Mouse (Mus musculus): Measurements from ENCODE around the gene Rhot2. TPM values are rescaled to one million over a fixed set of nuclear protein-coding genes. Genes with fewer than 3 reads are reported as not detected.

Gene Rhot2
- polyA plus RNA-seq, 1 experiment from 2014 or later: 10.7 TPM

- peaks cover 17% of the 10 kb centered on the region for H3K36me3 ChIP-seq (ENCODE audit: control insufficient read depth, insufficient read depth, low read length)
- H3K4me3 ChIP-seq (ENCODE audit: low read depth, low read length): no peak overlapping the region
- 92% methylated on average over 13 of the region's 13 CpGs for WGBS
- DNase-seq (ENCODE audit: low spot score) (no peak), ATAC-seq (ENCODE audit: insufficient number of reproducible peaks, low FRiP score, low TSS enrichment, low read depth) (no peak)
- H3K4me2 ChIP-seq (ENCODE audit: low read depth, severe bottlenecking): no peak overlapping the region
- H3K4me1 ChIP-seq (ENCODE audit: control insufficient read depth, insufficient read depth, low read length): peaks cover 32% of the 10 kb centered on the region
- no peak overlapping the region for H3K9ac ChIP-seq (ENCODE audit: low read length)
- H3K27ac ChIP-seq (replicated peaks; ENCODE audit: low read depth, low read length): no peak overlapping the region
- no peaks in the 10 kb centered on the region for H3K9me3 ChIP-seq (ENCODE audit: control insufficient read depth, low read length)
- no peaks in the 10 kb centered on the region for H3K27me3 ChIP-seq (ENCODE audit: control insufficient read depth, insufficient read depth, low read length)
These were observed 17.6 kb downstream of the Rhot2 start for GRCm38 (mm10) chr17:25827011-25827410.

DNA sequence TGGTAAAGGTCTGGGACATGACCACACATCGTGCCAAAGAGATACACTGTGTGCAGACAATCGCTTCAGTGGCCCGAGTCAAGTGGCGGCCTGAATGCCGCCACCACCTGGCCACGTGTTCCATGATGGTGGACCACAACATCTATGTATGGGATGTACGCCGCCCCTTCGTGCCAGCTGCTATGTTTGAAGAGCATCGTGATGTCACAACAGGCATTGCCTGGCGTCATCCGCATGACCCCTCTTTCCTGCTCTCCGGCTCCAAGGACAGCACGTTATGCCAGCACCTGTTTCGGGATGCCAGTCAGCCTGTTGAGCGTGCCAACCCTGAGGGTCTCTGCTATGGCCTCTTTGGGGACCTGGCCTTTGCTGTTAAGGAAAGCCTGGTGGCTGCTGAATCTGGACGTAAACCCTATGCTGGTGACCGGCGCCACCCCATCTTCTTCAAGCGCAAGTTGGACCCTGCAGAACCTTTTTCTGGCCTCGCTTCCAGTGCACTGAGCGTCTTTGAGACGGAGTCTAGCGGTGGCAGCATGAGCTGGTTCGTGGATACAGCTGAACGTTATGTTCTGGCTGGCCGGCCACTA, 18.6 kb downstream of the Rhot2 start:
- H3K27ac ChIP-seq (replicated peaks; ENCODE audit: low read depth, low read length): no peak overlapping the region
- no peak overlapping the region for H3K4me3 ChIP-seq (ENCODE audit: low read depth, low read length)
- ATAC-seq (ENCODE audit: insufficient number of reproducible peaks, low FRiP score, low TSS enrichment, low read depth): no peak
- no peaks in the 10 kb centered on the region for H3K27me3 ChIP-seq (ENCODE audit: control insufficient read depth, insufficient read depth, low read length)
- H3K4me1 ChIP-seq (ENCODE audit: control insufficient read depth, insufficient read depth, low read length): peaks cover 23% of the 10 kb centered on the region
- no peak overlapping the region for H3K9ac ChIP-seq (ENCODE audit: low read length)
- 93% methylated on average over 27 of the region's 27 CpGs for WGBS
- no peak overlapping the region for H3K4me2 ChIP-seq (ENCODE audit: low read depth, severe bottlenecking)
- no peaks in the 10 kb centered on the region for H3K9me3 ChIP-seq (ENCODE audit: control insufficient read depth, low read length)
- DNase-seq (ENCODE audit: low spot score): no peak
- peaks cover 13% of the 10 kb centered on the region for H3K36me3 ChIP-seq (ENCODE audit: control insufficient read depth, insufficient read depth, low read length)

- Histone ChIP-seq H3K4me1 (ENCODE audit: control insufficient read depth, insufficient read depth, low read length) (peaks cover 23% of the 10 kb centered on the region), H3K36me3 (ENCODE audit: control insufficient read depth, insufficient read depth, low read length) (peaks cover 5% of the 10 kb centered on the region; the same call in 1 of the 2 replicates), H3K9ac (ENCODE audit: low read length) (no peak overlapping the region), H3K4me2 (ENCODE audit: low read depth, severe bottlenecking) (no peak overlapping the region), H3K27ac (replicated peaks; ENCODE audit: low read depth, low read length) (no peak overlapping the region), H3K9me3 (ENCODE audit: control insufficient read depth, low read length) (no peaks in the 10 kb centered on the region), H3K4me3 (ENCODE audit: low read depth, low read length) (no peak overlapping the region), H3K27me3 (ENCODE audit: control insufficient read depth, insufficient read depth, low read length) (peaks cover 5% of the 10 kb centered on the region)
- ATAC-seq (ENCODE audit: insufficient number of reproducible peaks, low FRiP score, low TSS enrichment, low read depth): no peak
- DNase-seq (ENCODE audit: low spot score): no peak
- 88% methylated on average over 6 of the region's 6 CpGs for WGBS
These were observed 19.3 kb downstream of the Rhot2 start for GRCm38 (mm10) chr17:25825311-25825710.

DNA sequence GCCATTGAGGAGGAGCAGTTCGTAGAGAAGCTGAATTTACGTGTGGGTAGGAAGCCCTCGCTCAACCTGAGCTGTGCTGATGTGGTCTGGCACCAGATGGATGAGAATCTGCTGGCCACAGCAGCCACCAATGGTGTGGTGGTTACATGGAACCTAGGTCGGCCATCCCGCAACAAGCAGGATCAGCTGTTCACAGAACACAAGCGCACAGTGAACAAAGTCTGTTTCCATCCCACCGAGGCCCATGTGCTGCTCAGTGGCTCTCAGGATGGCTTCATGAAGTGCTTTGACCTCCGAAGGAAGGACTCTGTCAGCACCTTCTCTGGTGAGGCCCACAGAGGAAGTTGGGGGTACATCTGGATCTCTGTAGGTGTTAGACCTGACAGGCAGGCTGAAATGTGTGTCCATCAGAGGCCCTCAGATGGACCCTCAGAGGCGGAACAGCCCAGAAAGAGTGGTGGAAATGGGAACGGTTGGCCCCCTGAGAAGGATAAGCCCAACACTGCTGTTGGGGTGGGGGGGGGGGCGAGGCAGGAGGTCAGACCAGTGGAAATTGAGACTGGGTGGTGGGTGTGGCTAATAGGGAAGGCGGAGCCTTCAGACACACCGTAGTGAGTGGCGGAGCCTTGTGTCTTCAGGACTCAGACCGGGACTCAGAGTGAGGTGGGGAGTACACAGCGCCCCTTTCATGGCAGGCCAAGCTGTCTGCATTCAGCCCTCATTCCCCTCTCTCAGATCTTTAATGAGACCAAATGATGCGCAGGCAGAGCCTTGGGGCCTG, 20.1 kb downstream of the Rhot2 start:
- Histone ChIP-seq H3K27me3 (ENCODE audit: control insufficient read depth, insufficient read depth, low read length) (peaks cover 13% of the 10 kb centered on the region), H3K4me2 (ENCODE audit: low read depth, severe bottlenecking) (peak overlapping the region; percentile 96; the same call in 1 of the 2 replicates), H3K36me3 (ENCODE audit: control insufficient read depth, insufficient read depth, low read length) (peaks cover 4% of the 10 kb centered on the region; the same call in 1 of the 2 replicates), H3K9me3 (ENCODE audit: control insufficient read depth, low read length) (no peaks in the 10 kb centered on the region), H3K4me1 (ENCODE audit: control insufficient read depth, insufficient read depth, low read length) (peaks cover 18% of the 10 kb centered on the region), H3K9ac (ENCODE audit: low read length) (0 out of 2 replicates have a peak overlapping the region, but pooled peaks have one; percentile 5), H3K27ac (replicated peaks; ENCODE audit: low read depth, low read length) (no peak overlapping the region), H3K4me3 (ENCODE audit: low read depth, low read length) (peak overlapping the region; percentile 54)
- WGBS: 72% methylated on average over 17 of the region's 17 CpGs
- DNase-seq (ENCODE audit: low spot score): no peak
- no peak for ATAC-seq (ENCODE audit: insufficient number of reproducible peaks, low FRiP score, low TSS enrichment, low read depth)

- WGBS: under 1% methylated on average over 18 of the region's 18 CpGs
- Histone ChIP-seq H3K9ac (ENCODE audit: low read length) (peak within 1 kb of the TSS; percentile 64; the same call in 1 of the 2 replicates), H3K4me3 (ENCODE audit: low read depth, low read length) (peak within 1 kb of the TSS; percentile 54), H3K36me3 (ENCODE audit: control insufficient read depth, insufficient read depth, low read length) (peaks cover 4% of the 10 kb centered on the region; the same call in 1 of the 2 replicates), H3K4me2 (ENCODE audit: low read depth, severe bottlenecking) (peak within 1 kb of the TSS; percentile 96), H3K9me3 (ENCODE audit: control insufficient read depth, low read length) (no peaks in the 10 kb centered on the region), H3K27me3 (ENCODE audit: control insufficient read depth, insufficient read depth, low read length) (peaks cover 24% of the 10 kb centered on the region), H3K27ac (replicated peaks; ENCODE audit: low read depth, low read length) (no peak within 1 kb of the TSS), H3K4me1 (ENCODE audit: control insufficient read depth, insufficient read depth, low read length) (peaks cover 15% of the 10 kb centered on the region)
- DNase-seq (ENCODE audit: low spot score): peak; percentile 80
- peak; percentile 33; the same call in 1 of the 2 replicates for ATAC-seq (ENCODE audit: insufficient number of reproducible peaks, low FRiP score, low TSS enrichment, low read depth)
These were observed 21.2 kb downstream of the Rhot2 start, which contains the start of gene Wdr24 for GRCm38 (mm10) chr17:25823452-25823851. Gene Wdr24, plus strand, starts transcription at chr17:25823627.

DNA sequence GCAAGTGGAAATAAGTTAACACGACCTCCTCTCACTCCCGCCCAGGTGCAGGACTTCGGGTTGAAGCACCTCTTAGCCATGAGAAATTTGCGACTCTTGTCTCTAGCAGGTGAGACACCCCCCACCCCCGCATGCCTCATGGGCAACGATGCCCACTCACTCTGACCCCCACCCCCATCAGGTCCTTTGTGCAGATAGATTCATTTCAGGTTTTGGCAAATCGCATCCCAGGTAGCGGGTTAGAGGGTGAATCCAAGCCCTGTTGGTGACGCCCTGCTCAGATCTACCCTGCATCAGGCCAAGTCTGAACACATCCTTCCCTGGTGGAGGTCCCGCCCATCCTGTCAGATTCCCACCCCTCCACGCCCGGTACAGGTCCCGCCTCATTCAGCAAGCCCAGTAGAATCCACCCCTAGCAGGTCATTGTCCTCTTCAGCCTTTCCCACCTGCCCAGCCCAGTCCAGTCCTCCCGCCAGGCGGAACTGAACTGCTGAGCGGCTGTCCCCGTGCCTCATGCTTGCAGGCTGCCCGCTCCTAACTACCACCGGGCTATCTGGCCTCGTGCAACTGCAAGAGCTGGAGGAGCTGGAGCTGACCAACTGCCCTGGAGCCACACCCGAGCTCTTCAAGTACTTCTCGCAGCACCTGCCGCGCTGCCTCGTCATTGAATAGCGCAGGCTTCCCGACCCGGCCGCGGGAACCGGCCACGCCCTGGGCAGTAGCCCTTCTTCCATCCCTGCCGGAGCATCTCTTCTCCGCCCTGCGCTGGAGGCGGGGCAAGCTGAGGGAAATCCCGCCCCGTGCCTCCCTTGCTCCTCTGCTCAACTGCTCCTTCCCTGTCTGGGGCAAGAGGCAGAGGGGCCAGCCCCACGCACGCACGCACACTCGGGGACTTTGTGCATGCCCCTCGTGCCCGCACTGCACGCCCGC, 25.5 kb downstream of the Rhot2 start:
- H3K9me3 ChIP-seq (ENCODE audit: control insufficient read depth, low read length): no peaks in the 10 kb centered on the region
- peaks cover 3% of the 10 kb centered on the region; the same call in 1 of the 2 replicates for H3K4me1 ChIP-seq (ENCODE audit: control insufficient read depth, insufficient read depth, low read length)
- H3K27me3 ChIP-seq (ENCODE audit: control insufficient read depth, insufficient read depth, low read length): peaks cover 40% of the 10 kb centered on the region
- ATAC-seq (ENCODE audit: insufficient number of reproducible peaks, low FRiP score, low TSS enrichment, low read depth) (no peak), DNase-seq (ENCODE audit: low spot score) (no peak)
- no peak overlapping the region for H3K9ac ChIP-seq (ENCODE audit: low read length)
- H3K4me3 ChIP-seq (ENCODE audit: low read depth, low read length): 0 out of 2 replicates have a peak overlapping the region, but pooled peaks have one; percentile 6
- 5% methylated on average over 46 of the region's 46 CpGs for WGBS
- peak overlapping the region; percentile 20 for H3K4me2 ChIP-seq (ENCODE audit: low read depth, severe bottlenecking)
- H3K27ac ChIP-seq (replicated peaks; ENCODE audit: low read depth, low read length): no peak overlapping the region
- no peaks in the 10 kb centered on the region for H3K36me3 ChIP-seq (ENCODE audit: control insufficient read depth, insufficient read depth, low read length)

- H3K4me1 ChIP-seq (ENCODE audit: control insufficient read depth, insufficient read depth, low read length): no peaks in the 10 kb centered on the region
- no peak for ATAC-seq (ENCODE audit: insufficient number of reproducible peaks, low FRiP score, low TSS enrichment, low read depth)
These were observed 27.0 kb downstream of the Rhot2 start for GRCm38 (mm10) chr17:25817662-25818061.

DNA sequence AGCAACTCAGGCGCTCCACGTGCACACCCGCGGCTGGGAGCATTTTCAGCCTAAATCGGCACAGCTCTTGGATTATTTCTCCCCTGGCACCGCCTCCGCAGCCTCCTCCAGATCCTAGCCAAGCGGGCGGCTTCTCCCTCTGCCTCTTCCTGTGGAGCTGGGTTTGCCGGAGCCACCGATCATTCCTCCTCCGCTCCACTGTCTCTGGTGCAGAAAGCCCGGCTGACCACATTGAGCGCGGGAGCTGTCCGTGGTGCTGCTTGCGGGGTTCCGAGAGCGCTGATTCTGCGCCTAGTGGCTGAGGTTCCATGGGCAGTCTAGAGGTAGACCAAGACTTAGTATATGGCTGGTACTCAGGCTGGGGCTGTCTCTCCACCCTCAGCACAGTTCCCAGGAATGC, 31.2 kb downstream of the Rhot2 start:
- Histone ChIP-seq H3K36me3 (ENCODE audit: control insufficient read depth, insufficient read depth, low read length) (no peaks in the 10 kb centered on the region), H3K4me1 (ENCODE audit: control insufficient read depth, insufficient read depth, low read length) (0 out of 2 replicates have a peak, but pooled peaks cover 2% of the 10 kb centered on the region), H3K9ac (ENCODE audit: low read length) (no peak overlapping the region), H3K9me3 (ENCODE audit: control insufficient read depth, low read length) (no peaks in the 10 kb centered on the region), H3K27me3 (ENCODE audit: control insufficient read depth, insufficient read depth, low read length) (peaks cover 45% of the 10 kb centered on the region), H3K4me2 (ENCODE audit: low read depth, severe bottlenecking) (no peak overlapping the region), H3K4me3 (ENCODE audit: low read depth, low read length) (no peak overlapping the region), H3K27ac (replicated peaks; ENCODE audit: low read depth, low read length) (no peak overlapping the region)
- ATAC-seq (ENCODE audit: insufficient number of reproducible peaks, low FRiP score, low TSS enrichment, low read depth) (no peak), DNase-seq (ENCODE audit: low spot score) (peak; percentile 97)
- 4% methylated on average over 20 of the region's 20 CpGs for WGBS

More at GRCm38 (mm10) chr17:25817662-25818061, 27.0 kb downstream of the Rhot2 start:
- Histone ChIP-seq H3K9me3 (ENCODE audit: control insufficient read depth, low read length) (no peaks in the 10 kb centered on the region), H3K27me3 (ENCODE audit: control insufficient read depth, insufficient read depth, low read length) (peaks cover 42% of the 10 kb centered on the region), H3K27ac (replicated peaks; ENCODE audit: low read depth, low read length) (no peak overlapping the region), H3K4me3 (ENCODE audit: low read depth, low read length) (no peak overlapping the region), H3K9ac (ENCODE audit: low read length) (no peak overlapping the region), H3K4me2 (ENCODE audit: low read depth, severe bottlenecking) (no peak overlapping the region), H3K36me3 (ENCODE audit: control insufficient read depth, insufficient read depth, low read length) (no peaks in the 10 kb centered on the region)
- 76% methylated on average over 11 of the region's 11 CpGs for WGBS
- no peak for DNase-seq (ENCODE audit: low spot score)
